Mouse (Mus musculus) layer of hippocampus, postnatal 14 days (tissue): Measurements from ENCODE around the gene Tesc. TPM values are rescaled to one million over a fixed set of nuclear protein-coding genes. Genes with fewer than 3 reads are reported as not detected.

ENCODE experiments used
- DNase-seq, 2 experiments: peaks; one replicate each; pipeline ENCODE4 v3.0.0; 2021 to 2022; ENCODE audit warnings: low spot score in 2 of 2, mixed read lengths in 1 of 2
- long read RNA-seq, 2 experiments: library from polyadenylated mRNA; stranded (forward); transcript quantifications; one replicate each; pipeline ENCODE4 v2.0.0; 2021
- total RNA-seq, 2 experiments: library from RNA; stranded (reverse); gene quantifications; 2 replicates each; pipeline ENCODE4 v1.2.3; 2021

Gene Tesc
- 10 to 100 TPM; 70.1 to 74.1 TPM for total RNA-seq
- long read RNA-seq, experiment 1, transcript Tesc-202 (8 exons, 981 nt) = minor isoform, 5 of 79 reads
- long read RNA-seq, experiment 1, transcript Tesc-201 (8 exons, 1,031 nt) = major isoform, 43 of 79 reads
- long read RNA-seq, experiment 1, transcript Tesc-203 (7 exons, 994 nt) = minor isoform, 23 of 79 reads
- long read RNA-seq, experiment 1, partial matches to known transcripts = 4 of 79 reads
- long read RNA-seq, experiment 1, other reads (novel, unspliced or antisense) = 4 of 79 reads
- long read RNA-seq, experiment 2, transcript Tesc-201 (8 exons, 1,031 nt) = major isoform, 73 of 129 reads
- long read RNA-seq, experiment 2, transcript Tesc-202 (8 exons, 981 nt) = minor isoform, 10 of 129 reads
- long read RNA-seq, experiment 2, transcript Tesc-203 (7 exons, 994 nt) = minor isoform, 26 of 129 reads
- long read RNA-seq, experiment 2, partial matches to known transcripts = 19 of 129 reads
- long read RNA-seq, experiment 2, other reads (novel, unspliced or antisense) = 1 of 129 reads

DNA sequence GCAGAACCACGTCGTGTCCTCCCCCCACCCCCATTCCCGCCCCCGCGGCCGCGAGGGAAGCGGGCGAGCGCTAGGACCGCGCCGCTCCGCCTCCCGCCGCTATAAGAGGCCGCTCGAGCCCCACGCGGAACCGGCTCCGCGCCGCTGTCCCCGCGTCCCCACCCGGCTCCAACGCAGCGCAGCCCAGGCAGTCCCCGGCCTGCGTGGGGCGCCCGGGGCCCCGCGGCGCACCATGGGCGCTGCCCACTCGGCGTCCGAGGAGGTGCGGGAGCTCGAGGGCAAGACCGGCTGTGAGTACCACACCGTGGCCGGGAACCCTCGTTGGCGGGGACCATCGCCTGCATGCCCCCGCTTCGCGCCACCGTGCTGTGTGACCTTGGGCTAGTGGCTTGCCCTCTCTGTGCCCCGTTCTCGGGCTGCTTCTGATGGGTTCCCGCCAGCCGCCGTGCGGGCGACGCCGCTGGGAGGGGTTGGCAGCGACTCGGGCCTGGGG is at the start of gene Tesc:
TSS of gene Tesc (plus strand) at position 46 of the 493 bp plus-strand sequence.
- DNase-seq = no peak

DNA sequence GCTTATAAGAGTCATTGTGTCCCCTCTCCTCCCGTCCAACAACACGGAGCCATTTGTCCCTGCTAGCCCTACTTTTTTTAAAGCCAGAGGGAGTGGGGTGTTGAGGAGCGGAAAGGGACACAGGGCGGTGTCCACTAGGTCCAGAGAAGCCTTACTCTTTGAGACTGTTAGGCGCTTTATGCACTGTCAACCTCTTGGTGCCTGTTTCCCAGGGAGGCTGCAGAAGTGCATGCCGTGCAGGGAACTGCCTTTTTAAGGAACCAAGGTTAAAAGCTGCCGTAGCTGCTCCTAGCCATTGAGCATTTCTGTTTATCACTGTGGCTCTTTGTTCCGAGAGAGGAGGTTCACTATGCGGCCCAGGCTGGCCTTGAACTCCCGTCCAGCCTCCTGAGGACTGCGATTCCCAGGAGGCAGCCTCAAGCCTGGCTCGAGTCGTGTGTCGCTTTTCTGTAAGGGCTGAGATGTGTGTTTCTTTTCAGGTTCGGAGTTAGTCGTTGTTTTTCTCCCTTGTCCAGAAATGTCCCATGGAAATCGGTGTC is 49.3 kb upstream of the Tesc start:
- no peak for DNase-seq

DNA sequence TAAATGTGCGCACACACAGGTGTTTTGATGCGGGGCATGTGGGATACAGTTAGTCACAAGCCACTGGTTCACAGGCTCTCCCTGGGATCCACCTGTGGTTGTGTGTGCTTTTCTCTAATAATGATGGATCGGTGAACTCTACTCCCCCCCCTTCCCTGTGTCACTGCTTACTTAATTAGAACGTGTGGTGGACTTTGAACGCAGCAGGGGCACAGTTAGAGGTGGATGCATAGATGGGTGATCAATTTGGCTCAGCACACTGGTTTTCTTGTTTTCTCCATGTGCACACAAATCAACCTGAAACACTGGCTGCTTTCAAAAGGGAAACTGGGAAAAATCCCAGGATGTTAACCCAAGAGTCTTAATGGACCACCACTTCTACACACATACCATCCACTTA is 48.5 kb upstream of the Tesc start:
- no peak for DNase-seq

DNA sequence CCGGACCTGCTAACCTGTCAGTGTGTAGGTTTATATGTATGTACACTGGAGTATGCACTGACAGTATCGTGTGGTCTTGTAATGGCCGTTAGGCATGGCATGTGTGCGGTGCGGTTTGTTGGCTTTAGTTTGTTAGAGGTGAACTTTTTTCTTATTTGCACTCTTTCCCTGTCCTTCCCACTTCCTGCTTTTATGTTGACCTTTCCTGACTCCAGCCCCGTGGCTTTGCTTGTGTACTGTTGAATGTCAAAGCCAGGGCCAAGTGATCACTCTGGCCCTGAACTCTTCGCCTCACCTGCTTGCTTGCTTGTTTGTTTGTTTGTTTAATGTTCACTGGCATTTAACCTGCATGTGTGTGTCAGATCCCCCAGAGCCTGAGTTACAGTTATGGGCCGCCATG is 46.6 kb upstream of the Tesc start:
- DNase-seq = no peak

DNA sequence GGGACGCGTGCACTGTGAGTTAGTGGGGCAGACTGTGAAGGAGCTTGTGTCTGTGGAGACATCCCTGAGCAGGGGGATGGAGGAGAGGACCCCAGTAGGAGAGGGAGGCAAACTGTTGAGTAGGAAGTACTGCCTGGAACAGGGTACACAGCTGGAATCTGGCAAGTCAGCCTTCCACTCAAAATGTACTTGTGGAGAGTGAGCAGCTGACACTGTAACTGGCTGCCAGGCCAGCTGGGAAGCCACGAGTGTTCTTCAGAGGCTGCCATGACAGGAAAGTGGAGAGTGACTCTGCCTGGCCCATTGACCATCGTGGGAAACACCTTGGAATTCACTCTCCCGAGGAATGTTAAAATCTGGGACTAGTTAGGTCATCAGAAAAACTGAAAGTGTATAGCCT is 45.6 kb upstream of the Tesc start:
- no peak for DNase-seq

GRCm38 (mm10) chr5:117986327-117986726 is 41.2 kb upstream of the Tesc start:
- DNase-seq = no peak

DNA sequence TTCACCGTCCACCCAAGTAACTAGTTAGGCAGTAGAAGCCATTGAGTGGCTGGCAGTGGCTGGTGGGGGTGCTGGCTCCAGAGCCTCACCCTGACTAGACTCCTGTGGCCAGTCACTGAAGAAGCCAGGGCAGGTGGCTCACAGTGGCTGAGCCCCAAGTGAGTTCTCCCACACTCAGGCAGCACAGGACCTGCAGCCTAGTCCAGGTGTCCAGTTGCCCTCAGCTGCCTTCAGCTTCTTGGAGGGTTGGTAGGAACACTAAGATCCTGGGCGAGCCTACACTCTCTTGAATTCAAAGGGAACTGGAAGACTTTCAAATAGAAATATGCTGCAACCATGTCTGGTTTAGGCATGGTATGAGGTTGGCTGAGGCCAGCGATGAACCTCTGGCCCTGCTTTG is 39.7 kb upstream of the Tesc start:
- DNase-seq = no peak

DNA sequence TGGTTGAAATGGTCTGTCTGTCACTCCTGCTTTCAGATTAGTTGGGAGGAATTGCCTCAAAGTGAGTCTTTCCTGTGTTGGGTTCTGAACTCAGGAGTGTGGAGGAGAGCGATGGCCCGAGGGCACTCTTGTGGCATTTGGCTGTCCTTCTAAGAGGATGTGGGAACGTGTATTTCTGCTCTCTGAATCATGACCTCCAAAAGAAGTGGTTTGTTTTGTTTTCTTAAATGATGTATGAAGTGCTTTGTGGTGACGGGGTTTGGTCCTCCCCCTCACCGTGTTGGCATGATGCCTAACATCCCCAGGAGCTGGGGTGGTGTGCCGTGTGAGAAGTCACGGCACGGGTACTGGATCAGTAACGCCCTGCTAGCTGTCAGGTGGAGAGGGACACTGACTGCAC is 39.2 kb upstream of the Tesc start:
- no peak for DNase-seq

GRCm38 (mm10) chr5:117989773-117990172 is 37.8 kb upstream of the Tesc start:
- no peak for DNase-seq

DNA sequence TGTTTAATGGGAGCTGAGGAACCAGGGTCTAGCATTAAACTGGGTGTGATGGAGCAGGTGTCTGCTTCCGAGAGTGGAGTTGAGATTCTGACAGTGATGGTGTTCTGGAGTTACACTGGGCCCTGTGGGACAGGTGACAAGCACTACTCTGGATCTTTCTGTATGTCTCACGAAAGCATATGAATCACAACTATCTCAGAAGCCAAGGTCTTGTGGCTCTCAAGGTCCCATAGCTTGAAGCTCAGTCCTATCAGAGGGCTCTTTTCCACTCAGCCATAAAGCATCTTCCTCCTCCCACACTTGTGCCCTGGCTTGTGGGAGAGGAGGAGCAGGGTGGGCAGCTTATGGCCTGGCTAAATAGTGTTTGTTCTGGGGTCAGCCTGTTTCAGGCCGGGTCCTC is 36.6 kb upstream of the Tesc start:
- DNase-seq = no peak

DNA sequence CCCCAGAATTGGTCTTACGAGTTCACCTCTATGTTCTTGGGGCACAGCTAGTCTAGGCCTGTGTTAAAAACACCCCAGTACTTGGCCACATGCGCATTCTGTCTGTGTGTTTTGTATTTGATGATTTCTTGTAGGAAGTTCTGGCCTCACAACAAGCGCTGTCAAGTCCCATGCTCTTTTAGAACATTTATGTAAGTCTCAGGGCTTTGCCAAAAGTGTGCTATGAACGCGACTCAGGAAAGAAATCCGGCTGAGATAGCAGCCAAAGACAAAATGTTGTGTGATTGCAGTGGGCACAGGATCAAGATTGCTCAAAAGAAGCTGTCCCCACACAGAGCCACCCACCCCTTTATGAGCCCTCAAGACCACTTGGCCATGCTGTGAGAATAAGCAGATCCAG is 34.0 kb upstream of the Tesc start:
- DNase-seq = no peak

DNA sequence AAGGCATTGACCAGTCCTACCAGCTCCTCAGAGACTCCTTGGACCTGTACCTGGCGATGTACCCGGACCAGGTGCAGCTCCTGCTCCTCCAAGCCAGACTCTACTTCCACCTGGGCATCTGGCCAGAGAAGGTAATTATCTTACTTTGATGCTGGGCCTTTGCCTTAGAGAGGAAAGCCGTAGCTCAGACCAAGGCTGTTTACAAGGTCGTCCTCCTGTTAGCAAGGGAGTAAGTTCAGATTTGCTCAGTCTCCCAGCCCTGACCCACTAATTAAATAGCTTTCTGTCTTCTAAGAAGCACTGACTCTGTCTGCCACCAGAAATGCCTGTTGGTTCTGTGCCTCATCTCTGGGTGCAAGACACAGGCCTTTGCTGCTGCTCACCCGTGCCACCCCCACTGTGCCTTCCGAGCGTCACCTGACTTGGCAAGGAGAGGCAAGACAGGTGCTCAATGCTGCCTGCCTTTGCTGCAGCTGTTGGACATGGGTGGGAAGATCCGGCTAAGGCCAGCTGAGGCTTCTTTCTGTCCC is 32.1 kb upstream of the Tesc start:
- DNase-seq = no peak

GRCm38 (mm10) chr5:117995911-117996310 is 31.6 kb upstream of the Tesc start:
- DNase-seq = no peak

DNA sequence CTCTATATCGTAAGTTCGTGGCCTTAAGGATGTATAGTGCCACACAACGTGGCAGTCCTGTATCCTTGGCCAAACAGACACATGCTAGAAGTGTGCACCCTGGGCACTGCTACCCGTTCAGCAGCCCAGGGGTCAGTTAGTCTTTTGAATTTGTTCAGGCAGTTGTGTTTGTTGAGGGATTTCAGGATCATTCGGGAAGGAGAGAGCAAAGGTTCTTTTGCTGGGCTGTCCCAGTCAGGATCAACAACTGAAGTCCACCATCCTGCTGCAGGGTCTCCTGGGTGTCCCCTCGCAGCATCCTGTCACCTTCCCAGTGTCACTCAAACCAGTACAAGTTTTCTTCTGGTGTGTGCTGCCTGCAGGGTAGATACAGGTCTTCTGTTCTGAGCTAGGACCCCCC is 31.0 kb upstream of the Tesc start:
- DNase-seq = no peak

DNA sequence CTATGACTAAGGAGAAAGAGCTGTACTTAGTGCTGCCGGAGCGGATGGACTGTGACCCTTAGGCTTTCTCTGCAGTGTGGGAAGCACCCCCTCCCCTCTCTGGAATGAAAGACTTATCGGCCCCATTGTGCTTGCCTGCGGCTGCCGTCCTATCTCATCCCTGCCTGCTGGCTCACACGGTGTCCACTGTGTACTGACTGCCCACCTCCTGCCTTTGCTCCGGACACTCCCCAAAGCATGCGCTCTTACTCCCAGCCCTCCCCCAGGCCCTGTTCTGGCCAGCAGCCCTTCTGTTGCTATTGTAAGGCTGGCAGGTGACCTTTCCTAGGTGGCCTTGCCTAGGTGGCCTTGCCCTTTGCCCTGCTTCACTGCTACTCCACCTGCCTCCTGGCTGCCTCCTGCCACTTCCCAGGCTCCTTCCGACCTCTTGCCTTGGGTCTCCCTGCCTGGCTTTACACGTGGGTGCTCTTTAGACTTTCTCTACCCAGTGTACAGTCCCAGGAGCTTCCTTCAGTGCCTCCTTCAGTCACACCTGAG is 30.0 kb upstream of the Tesc start:
- no peak for DNase-seq

GRCm38 (mm10) chr5:117999061-117999460 is 28.5 kb upstream of the Tesc start:
- no peak for DNase-seq

- peak in 1 of 2 experiments; percentile 34 for DNase-seq
Observed at GRCm38 (mm10) chr5:117999584-117999983, 28.0 kb upstream of the Tesc start.

- DNase-seq = peak; percentile 69 to 71
Observed at GRCm38 (mm10) chr5:118002059-118002458, 25.5 kb upstream of the Tesc start.

- peak; percentile 61 for DNase-seq
Observed at GRCm38 (mm10) chr5:118004619-118005018, 22.9 kb upstream of the Tesc start.

DNA sequence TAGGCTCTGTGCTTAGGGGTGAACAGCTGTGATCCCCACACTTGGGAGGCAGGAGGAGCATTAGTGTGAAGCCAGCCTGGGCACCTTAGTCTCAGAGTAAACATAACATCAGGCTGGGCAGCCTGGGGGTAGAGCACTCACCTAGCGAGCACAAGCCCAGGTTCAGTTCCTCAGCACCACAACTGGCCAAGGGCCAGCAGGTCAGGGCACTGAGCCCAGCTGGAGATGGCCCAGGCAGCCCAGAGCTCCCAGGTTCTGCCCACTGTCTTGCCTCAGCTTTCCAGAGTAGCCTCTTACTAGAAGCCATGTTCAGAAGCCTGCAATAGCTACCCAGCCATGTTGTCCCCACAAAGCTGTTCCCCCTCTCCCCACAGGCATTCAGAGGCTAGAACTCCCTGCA is 21.8 kb upstream of the Tesc start:
- no peak for DNase-seq

DNA sequence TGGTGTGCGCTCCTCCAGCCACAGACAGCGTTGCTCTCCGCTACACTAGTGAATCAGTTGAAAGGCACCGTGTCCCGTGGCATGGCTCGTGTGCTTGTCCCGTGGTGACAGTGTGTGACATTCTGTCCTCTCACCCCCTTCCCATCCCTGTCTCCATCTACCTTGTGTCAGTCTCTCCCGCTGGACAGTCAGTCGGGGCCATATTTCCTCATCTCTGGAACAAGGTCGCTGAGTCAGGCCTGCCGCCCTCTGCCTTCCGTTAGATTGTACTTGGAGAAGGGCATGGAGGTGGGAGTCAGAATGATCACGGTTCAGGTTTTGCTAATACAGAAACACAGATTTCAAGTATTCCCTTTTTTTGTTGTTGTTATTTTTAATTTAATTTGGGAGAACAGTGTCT is 19.2 kb upstream of the Tesc start:
- DNase-seq = no peak

- no peak for DNase-seq
Observed at GRCm38 (mm10) chr5:118010872-118011271, 16.7 kb upstream of the Tesc start.
